Mouse (Mus musculus) megakaryocyte, adult 5-6 weeks (primary cell): ENCODE measurements around the gene Baiap2. TPM values are rescaled to one million over a fixed set of nuclear protein-coding genes. Genes with fewer than 3 reads are reported as not detected.
A peak's percentile ranks its signal among the peaks of the same experiment; 100 is the strongest.

Source experiments
- ATAC-seq: 2 replicates; pipeline ENCODE4 v1.8.0; 2016; ENCODE audit warnings: mild to moderate bottlenecking, inconsistent platforms; ENCODE audit not compliant: poor library complexity, severe bottlenecking
- total RNA-seq, 2 experiments: library from RNA; stranded (forward) in 1 of 2; stranded (reverse) in 1 of 2; fragments of 153-499, 151-499 nt in 1 of 2; fragments of 221-1000, 200-1000 nt in 1 of 2; gene quantifications; 2 replicates each; pipeline versions ENCODE4 v1.2.3 to v1.2.4; 2015 to 2017

Baiap2 gene
- total RNA-seq, 2 experiments from 2014 or later, result 6.2 TPM

- ATAC-seq, result no peak
Observed at GRCm38 (mm10) chr11:120008956-120009355, 66.4 kb downstream of the Baiap2 start.

DNA sequence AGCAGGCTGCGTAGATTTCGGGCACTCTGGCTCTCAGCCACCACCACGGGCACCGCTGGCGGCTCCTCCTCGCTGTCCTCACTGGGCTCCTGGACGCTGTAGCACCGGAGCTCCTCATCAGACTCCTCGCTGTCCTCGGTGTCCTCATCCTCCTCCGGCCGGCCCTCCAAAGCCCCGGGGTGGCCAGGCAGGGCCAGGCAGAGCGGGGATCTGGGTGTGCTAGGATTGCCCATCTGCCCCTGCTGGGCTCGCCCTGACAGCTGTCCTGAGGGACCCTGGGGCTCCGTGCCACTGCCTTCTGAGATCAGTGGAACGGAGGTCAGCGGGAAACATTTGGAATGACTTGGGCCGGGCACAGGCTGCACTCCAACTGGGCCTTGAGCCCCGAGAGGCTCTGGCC, 67.4 kb downstream of the Baiap2 start:
- no peak for ATAC-seq

DNA sequence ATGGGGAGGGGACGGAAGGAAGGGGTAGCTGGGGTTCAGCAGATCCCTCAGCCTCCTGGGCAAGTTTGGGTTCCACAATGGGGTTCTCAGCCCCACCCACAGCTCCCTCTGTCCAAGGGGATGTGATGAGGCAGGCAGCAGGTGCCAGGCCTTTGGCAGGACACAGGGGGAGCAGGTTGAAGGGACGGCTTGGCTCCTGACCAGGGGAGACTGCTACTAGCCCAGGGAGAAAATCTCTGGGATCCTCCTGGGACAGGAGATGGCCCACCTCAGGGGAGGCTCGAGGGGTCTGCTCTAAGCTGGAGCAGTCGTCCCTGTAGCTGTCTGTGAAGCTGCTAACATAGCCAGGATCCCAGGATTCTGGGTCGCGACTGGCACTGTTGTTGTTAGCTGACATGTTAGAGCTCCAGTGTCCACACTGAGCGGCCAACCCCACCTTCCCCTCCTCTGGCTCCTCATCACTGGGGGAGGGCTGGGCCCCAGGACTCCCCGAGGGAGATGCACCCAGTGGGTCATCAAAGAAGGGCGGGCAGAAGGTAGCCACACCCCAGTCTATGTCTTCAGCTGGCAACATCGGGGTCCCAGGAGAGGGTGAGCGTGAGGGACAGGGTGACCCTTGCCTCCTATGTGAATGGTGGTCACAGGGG, 68.7 kb downstream of the Baiap2 start:
- ATAC-seq, result no peak

DNA sequence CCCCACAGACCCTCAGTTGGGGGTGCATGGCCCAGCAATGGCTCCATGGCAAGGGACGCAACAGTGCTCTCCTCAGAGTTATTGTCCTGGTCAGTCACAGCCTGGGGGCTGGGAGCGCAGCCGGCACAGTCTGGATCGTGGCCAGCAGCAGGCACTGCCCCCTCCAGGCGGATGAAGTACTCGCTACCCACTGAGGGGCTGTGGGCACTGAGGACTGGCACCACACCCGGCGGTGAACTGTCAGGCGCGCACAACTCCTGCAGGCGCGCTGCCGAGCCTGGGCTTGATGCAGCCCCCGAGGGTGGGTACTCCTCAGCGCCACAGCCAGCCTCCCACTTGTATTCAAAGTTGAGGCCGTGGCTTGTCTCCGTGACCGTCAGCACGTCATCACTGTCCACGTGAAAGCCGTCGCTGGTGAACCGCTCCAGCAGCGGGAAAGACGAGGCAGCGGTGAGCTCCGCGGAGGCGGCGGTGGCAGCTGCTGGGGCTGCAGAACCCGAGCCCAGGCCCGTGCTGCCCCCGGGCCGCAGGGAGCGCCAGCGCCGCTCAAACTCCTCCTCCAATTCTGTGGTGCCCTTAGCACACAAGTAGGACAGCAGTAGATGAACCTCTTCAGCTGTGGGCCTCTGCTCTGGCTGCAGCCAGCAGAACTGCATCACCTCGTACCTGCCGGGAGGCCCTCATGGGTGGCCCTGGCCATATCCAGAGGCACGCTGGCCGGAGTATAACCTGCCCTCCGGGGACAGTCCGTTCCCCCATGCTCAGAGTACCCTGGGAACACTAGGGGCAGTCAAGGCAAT, 69.4 kb downstream of the Baiap2 start:
- no peak for ATAC-seq

DNA sequence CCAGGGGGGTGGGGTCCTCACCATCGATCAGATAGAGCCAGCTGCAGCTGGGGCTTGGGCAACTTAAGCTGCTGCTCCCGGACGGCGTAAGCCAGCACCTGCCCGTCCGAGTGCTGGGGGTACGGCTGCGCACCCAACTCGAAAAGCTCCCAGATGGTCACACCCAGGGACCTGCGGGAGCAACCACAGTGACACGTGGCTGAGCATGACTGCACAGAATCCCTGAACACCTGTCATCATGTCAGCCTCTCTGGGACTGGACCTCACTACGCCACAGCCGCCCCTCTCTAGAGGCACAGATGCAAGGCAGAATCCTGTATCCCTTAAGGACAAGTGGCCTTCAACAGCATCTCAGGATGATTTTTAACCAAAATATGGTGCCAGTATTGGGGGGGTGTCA, 70.1 kb downstream of the Baiap2 start:
- ATAC-seq, result no peak

DNA sequence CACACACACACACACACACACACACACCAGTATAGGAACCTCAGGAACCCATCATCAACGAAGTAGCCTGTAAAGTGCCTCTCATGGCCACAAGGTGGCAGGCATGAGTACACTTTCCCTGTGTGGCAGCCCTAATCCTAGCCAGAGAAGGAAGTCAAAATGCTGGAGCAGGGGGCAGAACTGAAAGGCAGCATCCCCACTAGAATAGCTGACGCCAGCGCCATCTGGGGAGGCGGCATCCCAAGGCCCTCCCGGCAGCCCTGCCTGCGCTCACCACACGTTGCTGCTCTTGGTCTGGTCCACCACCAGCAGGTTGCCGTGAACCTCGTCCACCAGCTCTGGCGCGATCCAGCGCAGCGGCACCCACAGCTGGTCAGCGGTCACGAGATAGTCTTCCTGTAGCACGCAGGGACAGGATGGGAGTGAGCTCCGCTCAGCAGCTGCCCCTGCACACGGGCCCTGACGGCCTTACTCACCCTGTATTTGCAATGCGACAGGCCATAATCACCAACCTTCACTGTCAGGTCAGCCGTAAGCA, 70.7 kb downstream of the Baiap2 start:
- peak; percentile 94 for ATAC-seq

DNA sequence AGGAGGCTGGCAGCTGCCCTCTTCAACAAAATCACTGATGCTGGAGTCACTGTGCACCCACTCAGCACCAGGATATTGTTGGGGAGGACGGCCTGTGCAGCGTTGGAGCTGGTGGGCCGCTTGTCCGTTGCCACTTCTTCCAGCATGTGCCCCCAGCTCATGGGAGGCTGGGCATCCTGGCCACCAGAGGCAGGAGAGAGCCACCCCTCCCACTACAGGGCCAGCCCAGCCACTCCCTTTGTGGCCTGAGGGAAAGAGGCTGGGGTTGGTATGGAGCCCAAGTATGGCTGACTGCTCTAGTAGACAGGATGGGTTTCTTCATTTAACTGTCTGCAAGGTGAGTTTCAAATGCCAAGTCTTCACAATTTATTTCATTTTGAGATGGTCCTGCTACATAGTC, 72.2 kb downstream of the Baiap2 start:
- no peak for ATAC-seq

DNA sequence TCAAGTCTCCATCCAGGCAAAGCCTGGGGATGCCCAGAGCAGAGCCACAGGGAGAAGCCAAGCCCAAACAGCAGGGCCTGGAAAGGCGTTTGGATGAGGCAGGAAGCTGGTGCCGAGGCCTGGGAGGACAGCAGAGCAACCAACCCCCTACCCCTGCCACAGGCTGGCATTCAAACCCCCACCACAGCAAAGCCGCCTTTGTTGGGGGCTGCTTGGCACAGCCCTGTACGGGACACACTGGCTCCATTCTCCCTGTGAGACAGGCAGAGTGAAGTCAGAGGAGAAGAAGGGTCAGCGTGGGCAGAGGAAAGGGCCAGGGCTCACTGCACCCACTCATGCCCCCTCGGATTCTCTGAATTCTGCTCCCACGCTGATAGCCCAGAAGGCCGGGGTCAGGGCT, 74.4 kb downstream of the Baiap2 start:
- no peak for ATAC-seq

- ATAC-seq, result no peak
Observed at GRCm38 (mm10) chr11:120019542-120020440, 77.2 kb downstream of the Baiap2 start.

GRCm38 (mm10) chr11:120021367-120021766, 78.8 kb downstream of the Baiap2 start:
- ATAC-seq, result no peak

DNA sequence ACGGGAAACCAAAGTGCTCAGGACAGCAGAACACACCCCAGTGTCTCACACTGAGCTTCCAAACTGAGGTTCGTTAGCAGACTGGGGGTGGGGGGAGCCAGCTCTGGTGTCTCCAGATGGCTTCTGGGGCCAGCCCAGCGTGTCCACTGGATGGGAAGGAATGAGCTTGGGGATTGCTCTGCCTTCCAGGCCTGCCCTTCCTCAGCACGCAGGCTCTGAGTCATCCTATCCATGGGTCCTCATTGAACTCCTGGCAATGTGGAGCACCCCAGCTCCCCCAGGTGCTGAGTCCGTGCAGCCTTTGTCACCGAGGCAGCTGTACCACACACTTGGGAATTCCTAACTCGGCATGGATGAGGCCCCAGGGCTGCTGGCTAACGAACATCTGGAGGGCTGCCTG, 79.7 kb downstream of the Baiap2 start:
- no peak for ATAC-seq

DNA sequence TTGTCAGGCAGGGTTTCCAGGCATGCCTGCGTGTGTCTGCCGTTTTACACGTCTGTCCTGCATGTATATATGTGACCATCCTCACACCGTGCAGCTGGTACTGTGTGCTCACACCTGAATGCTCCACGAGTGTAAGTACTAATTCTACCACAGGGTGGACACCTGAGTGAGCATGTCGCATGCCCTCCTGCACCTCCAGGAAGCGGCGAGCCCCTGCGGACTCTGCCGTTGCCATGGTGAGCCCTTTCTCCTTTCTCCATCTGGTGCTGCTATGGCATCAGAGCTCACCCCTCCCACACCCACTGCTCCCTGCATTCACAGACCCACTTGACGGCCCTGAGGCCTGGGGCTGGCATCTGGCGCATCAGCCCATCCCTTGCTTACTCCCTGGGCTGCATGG, 80.3 kb downstream of the Baiap2 start:
- no peak for ATAC-seq

GRCm38 (mm10) chr11:120026941-120027340, 84.4 kb downstream of the Baiap2 start:
- no peak for ATAC-seq

GRCm38 (mm10) chr11:120028319-120029092, 85.9 kb downstream of the Baiap2 start:
- no peak for ATAC-seq

DNA sequence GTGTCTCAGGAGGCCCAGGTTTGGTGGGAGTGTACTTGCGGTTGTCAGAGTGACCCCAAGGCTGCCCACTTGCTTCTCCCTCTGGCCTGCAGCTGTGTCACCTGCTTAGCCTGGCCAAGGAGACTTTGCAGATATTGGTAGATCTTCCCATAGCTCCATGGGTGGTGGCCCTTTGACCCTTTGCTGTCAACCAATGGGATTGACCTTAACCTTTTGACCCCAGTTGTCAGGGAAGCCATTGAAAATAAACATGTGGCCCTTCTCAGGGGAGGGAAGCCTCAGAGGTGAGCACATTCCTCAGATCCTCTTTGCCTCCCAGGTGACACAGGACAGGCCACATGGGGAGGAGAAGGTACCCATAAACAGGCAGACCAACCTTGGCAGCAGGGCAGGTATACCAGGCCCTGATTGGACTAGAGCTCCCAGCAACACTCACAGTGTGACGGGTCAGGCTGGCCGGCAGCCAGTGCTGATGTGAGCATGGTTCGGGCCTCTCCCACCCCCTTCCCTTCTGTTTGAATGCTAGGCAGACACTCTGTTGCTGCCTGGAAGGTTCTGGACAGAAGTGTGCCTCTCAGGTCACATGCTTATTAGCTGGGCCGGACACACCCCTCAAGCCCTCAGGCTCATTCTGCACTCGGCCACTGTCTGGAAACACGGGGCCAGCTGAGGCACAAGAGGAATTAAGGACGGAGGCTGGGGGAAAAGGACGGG, 87.0 kb downstream of the Baiap2 start:
- no peak for ATAC-seq

GRCm38 (mm10) chr11:120030145-120030901, 87.8 kb downstream of the Baiap2 start:
- ATAC-seq, result peak; percentile 58

DNA sequence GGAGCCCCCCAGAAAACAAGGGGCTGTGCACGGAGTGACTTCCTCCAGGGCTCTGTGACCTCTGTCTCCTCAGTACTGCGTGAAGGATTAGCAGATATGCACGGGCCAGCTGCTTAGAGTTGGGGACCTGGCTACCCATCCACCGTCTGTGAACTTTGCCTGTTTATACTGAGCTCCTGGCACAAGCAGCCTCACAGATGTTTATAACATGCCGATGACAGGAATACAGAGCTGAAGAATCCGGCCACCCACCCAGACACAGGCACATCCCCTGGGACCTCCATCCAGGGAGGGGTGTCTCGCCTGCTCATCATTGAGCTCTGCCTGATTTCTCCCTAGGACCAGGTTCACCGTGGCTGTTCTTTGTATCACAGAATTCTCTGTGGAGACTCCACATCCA, 89.5 kb downstream of the Baiap2 start:
- no peak for ATAC-seq

DNA sequence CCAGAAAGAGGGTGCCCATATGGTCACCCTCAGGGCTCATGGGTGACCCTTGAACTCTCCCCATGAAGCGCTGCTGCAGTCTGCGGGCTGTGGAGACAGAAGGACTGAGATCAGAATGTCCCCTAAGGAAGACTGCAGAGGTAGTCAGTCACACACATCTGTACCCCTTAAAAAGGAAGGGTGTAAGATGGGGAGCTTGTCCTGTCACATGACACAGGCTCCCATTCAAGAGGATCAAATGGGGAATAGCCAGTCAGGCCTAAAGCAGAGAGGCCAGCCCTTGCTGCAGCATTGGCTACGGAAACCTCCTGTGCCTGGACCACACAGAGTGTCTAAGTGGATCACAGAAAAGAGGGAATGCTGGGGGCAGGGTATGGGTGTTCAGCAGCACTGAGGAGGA, 90.9 kb downstream of the Baiap2 start:
- ATAC-seq, result no peak

- ATAC-seq, result peak; percentile 30
Observed at GRCm38 (mm10) chr11:120034306-120034705, 91.7 kb downstream of the Baiap2 start.
